Mouse (Mus musculus) CH12.LX (cell line): ENCODE measurements around the gene Rab40c. TPM values are rescaled to one million over a fixed set of nuclear protein-coding genes. Genes with fewer than 3 reads are reported as not detected.

ENCODE experiments used
- DNase-seq: peaks from one replicate; pipeline ENCODE4 v3.0.0-alpha.2; 2013; ENCODE audit errors: extremely low read depth
- H3K27ac ChIP-seq: 2 replicates; pipeline ENCODE4 v1.5.1; 2012; ENCODE audit warnings: low read depth, mild to moderate bottlenecking, control low read depth, moderate library complexity; ENCODE audit not compliant: insufficient read depth
- H3K27me3 ChIP-seq: replicated peaks from 2 replicates; pipeline ENCODE3; 2012; ENCODE audit warnings: inconsistent platforms
- H3K36me3 ChIP-seq, 2 experiments: replicated peaks in 1 of 2; 2 replicates each; pipeline versions ENCODE3 to v1.6.1; 2012; ENCODE audit warnings: inconsistent platforms in 1 of 2, low read length in 1 of 2, mild to moderate bottlenecking in 1 of 2, mixed read lengths in 1 of 2, moderate library complexity in 1 of 2; ENCODE audit not compliant: control insufficient read depth in 1 of 2, insufficient read depth in 1 of 2
- H3K4me1 ChIP-seq, 2 experiments: 2 replicates each; pipeline ENCODE4 v1.6.1; 2012; ENCODE audit warnings: inconsistent platforms in 1 of 2, moderate library complexity in 1 of 2; ENCODE audit not compliant: insufficient read depth in 2 of 2, control insufficient read depth in 1 of 2
- H3K4me2 ChIP-seq: 2 replicates; pipeline ENCODE4 v1.6.1; 2012; ENCODE audit warnings: low read depth, mild to moderate bottlenecking, control low read depth; ENCODE audit not compliant: poor library complexity, insufficient read depth, severe bottlenecking
- H3K4me3 ChIP-seq, 3 experiments: fragments of 150-350 bp in 1 of 3; sonication (generic) in 1 of 3; replicated peaks in 1 of 3; 2 replicates each; pipeline versions ENCODE3 to v1.5.1; 2011 to 2012; ENCODE audit warnings: low read depth in 2 of 3, low read length in 2 of 3, mild to moderate bottlenecking in 2 of 3, moderate library complexity in 2 of 3, control low read depth in 1 of 3, improper control_type of control experiment in 1 of 3, inconsistent platforms in 1 of 3, mixed read lengths in 1 of 3; ENCODE audit not compliant: poor library complexity in 1 of 3
- H3K79me2 ChIP-seq: replicated peaks from 2 replicates; pipeline ENCODE4 v1.6.1; 2012; ENCODE audit warnings: mild to moderate bottlenecking, moderate library complexity; ENCODE audit not compliant: control insufficient read depth, poor library complexity, insufficient read depth, severe bottlenecking; ENCODE audit errors: extremely low read depth
- H3K9ac ChIP-seq: 2 replicates; pipeline ENCODE4 v1.6.1; 2012; ENCODE audit warnings: low read depth, mild to moderate bottlenecking, control low read depth, moderate library complexity; ENCODE audit not compliant: insufficient read depth
- H3K9me3 ChIP-seq: replicated peaks from 2 replicates; pipeline ENCODE3; 2012; ENCODE audit warnings: low read length, inconsistent platforms, mixed read lengths
- E2F4 ChIP-seq: IDR thresholded peaks from 2 replicates; pipeline ENCODE4 v1.6.1; 2011; ENCODE audit warnings: low read depth, low read length, improper control_type of control experiment; ENCODE audit not compliant: insufficient replicate concordance
- GABPA ChIP-seq: IDR thresholded peaks from 2 replicates; pipeline ENCODE4 v1.6.1; 2012; ENCODE audit warnings: low read depth, low read length, improper control_type of control experiment, inconsistent platforms; ENCODE audit not compliant: insufficient replicate concordance
- HCFC1 ChIP-seq: IDR thresholded peaks from 2 replicates; pipeline ENCODE4 v1.6.1; 2012; ENCODE audit warnings: low read depth, mild to moderate bottlenecking, inconsistent platforms, low read length, improper control_type of control experiment
- IRF4 ChIP-seq: IDR thresholded peaks from 2 replicates; pipeline ENCODE4 v1.6.1; 2014; ENCODE audit warnings: low read depth, mild to moderate bottlenecking, inconsistent platforms, low read length, improper control_type of control experiment
- JUN ChIP-seq: IDR thresholded peaks from 2 replicates; pipeline ENCODE4 v1.6.1; 2011; ENCODE audit warnings: low read depth, mild to moderate bottlenecking, low read length, improper control_type of control experiment, moderate library complexity; ENCODE audit not compliant: insufficient read depth
- JUND ChIP-seq: conservative IDR thresholded peaks from 2 replicates; pipeline ENCODE4 v1.6.1; 2011; ENCODE audit warnings: low read depth, low read length, improper control_type of control experiment
- KAT2A ChIP-seq: IDR thresholded peaks from 2 replicates; pipeline ENCODE4 v1.6.1; 2012; ENCODE audit warnings: low read length, improper control_type of control experiment, inconsistent platforms; ENCODE audit not compliant: insufficient replicate concordance
- MAFK ChIP-seq: IDR thresholded peaks from 2 replicates; pipeline ENCODE4 v1.6.1; 2011; ENCODE audit warnings: low read length, improper control_type of control experiment; ENCODE audit not compliant: insufficient replicate concordance
- MAX ChIP-seq: IDR thresholded peaks from 2 replicates; pipeline ENCODE4 v1.6.1; 2011; ENCODE audit warnings: low read length, improper control_type of control experiment
- MXI1 ChIP-seq: IDR thresholded peaks from 2 replicates; pipeline ENCODE4 v1.6.1; 2011; ENCODE audit warnings: mild to moderate bottlenecking, low read depth, low read length, improper control_type of control experiment
- NRF1 ChIP-seq: IDR thresholded peaks from 2 replicates; pipeline ENCODE4 v1.6.1; 2014; ENCODE audit warnings: low read depth, mild to moderate bottlenecking, inconsistent platforms, low read length, improper control_type of control experiment, moderate library complexity
- POLR2AphosphoS2 ChIP-seq: IDR thresholded peaks from 2 replicates; pipeline ENCODE4 v1.6.1; 2011; ENCODE audit warnings: low read depth, low read length, improper control_type of control experiment
- RAD21 ChIP-seq: IDR thresholded peaks from 2 replicates; pipeline ENCODE4 v1.6.1; 2011; ENCODE audit warnings: low read depth, mild to moderate bottlenecking, low read length, improper control_type of control experiment, moderate library complexity
- RCOR1 ChIP-seq: conservative IDR thresholded peaks from 2 replicates; pipeline ENCODE4 v1.6.1; 2012; ENCODE audit warnings: low read depth, mild to moderate bottlenecking, inconsistent platforms, low read length, improper control_type of control experiment
- SIN3A ChIP-seq: IDR thresholded peaks from 2 replicates; pipeline ENCODE4 v1.6.1; 2012; ENCODE audit warnings: low read length, improper control_type of control experiment, inconsistent platforms
- TBP ChIP-seq: conservative IDR thresholded peaks from 2 replicates; pipeline ENCODE4 v1.6.1; 2011; ENCODE audit warnings: low read depth, low read length, improper control_type of control experiment
- TCF12 ChIP-seq: IDR thresholded peaks from 2 replicates; pipeline ENCODE4 v1.6.1; 2014; ENCODE audit warnings: low read depth, mild to moderate bottlenecking, inconsistent platforms, low read length, improper control_type of control experiment
- USF1 ChIP-seq: IDR thresholded peaks from 2 replicates; pipeline ENCODE4 v1.6.1; 2014; ENCODE audit warnings: low read depth, mild to moderate bottlenecking, inconsistent platforms, low read length, improper control_type of control experiment
- USF2 ChIP-seq: conservative IDR thresholded peaks from 2 replicates; pipeline ENCODE4 v1.6.1; 2011; ENCODE audit warnings: low read depth, low read length, improper control_type of control experiment
- ZNF384 ChIP-seq: IDR thresholded peaks from 2 replicates; pipeline ENCODE4 v1.6.1; 2012; ENCODE audit warnings: low read depth, low read length, improper control_type of control experiment, inconsistent platforms
- dilution Hi-C: fragments of 300-500 bp; cut with MboI; formaldehyde crosslinking; loops from 2 replicates; pipeline ENCODE4 v1.14.3; 2020; ENCODE audit warnings: low sequenced_read_pairs; ENCODE audit not compliant: extremely low pct_unique_long_range_greater_than_20kb, extremely low pct_ligation_motif_present
- in situ Hi-C: fragments of 300-500 bp; cut with MboI; formaldehyde crosslinking; loops from 3 replicates; pipeline ENCODE4 v1.14.3; 2019; ENCODE audit warnings: low sequenced_read_pairs, low pct_ligation_motif_present, low pct_unique_long_range_greater_than_20kb, mixed read lengths
- polyA plus RNA-seq: library from polyadenylated mRNA; unstranded; fragments of >175 nt; gene quantifications from 2 replicates; pipeline ENCODE4 v1.2.1, GENCODE M21; 2012; ENCODE audit warnings: low read depth; ENCODE audit not compliant: insufficient read length
- total RNA-seq, 2 experiments: library from RNA; depleted of rRNA; stranded (reverse); fragments of 300-350 nt in 1 of 2; fragments of >200 nt in 1 of 2; gene quantifications; 2 replicates each; pipeline ENCODE4 v1.2.3; 2012 to 2014

Gene Rab40c
- total and polyA plus RNA-seq, 3 experiments: 8.0 to 14.4 (median 9.2) TPM

GRCm38 (mm10) chr17:25895891-25896290 is 23.6 kb downstream of the Rab40c start:
- in situ Hi-C loops (no loop called here), dilution Hi-C loops (no loop called here)
- H3K9ac ChIP-seq: no peak overlapping the region

GRCm38 (mm10) chr17:25895415-25895814 is 24.1 kb downstream of the Rab40c start:
- in situ Hi-C loops: no loop called here
- H3K9me3 ChIP-seq: peaks cover under 1% of the 10 kb centered on the region
- H3K4me3 ChIP-seq: no peak overlapping the region
- H3K4me2 ChIP-seq: no peak overlapping the region
- dilution Hi-C loops: no loop called here
- peaks cover 8% of the 10 kb centered on the region for H3K79me2 ChIP-seq
- no peak for TF ChIP-seq USF2
- H3K27ac ChIP-seq: no peak overlapping the region
- H3K4me1 ChIP-seq: peaks cover 6 to 35% of the 10 kb centered on the region in 2 experiments; a peak in 3 of 4 replicates
- peaks cover 2 to 44% of the 10 kb centered on the region in 2 experiments for H3K36me3 ChIP-seq
- DNase-seq: no peak
- H3K9ac ChIP-seq: no peak overlapping the region
- no peaks in the 10 kb centered on the region for H3K27me3 ChIP-seq

More at GRCm38 (mm10) chr17:25895891-25896290, 23.6 kb downstream of the Rab40c start:
- H3K27me3 ChIP-seq: no peaks in the 10 kb centered on the region
- TF ChIP-seq HCFC1 (no peak), GABPA (no peak), TBP (no peak), POLR2AphosphoS2 (no peak), RCOR1 (no peak), MXI1 (no peak), USF1 (no peak), SIN3A (no peak), NRF1 (no peak), MAX (no peak), E2F4 (no peak), MAFK (no peak), RAD21 (no peak), JUN (no peak), USF2 (no peak), JUND (no peak), TCF12 (no peak), KAT2A (no peak), IRF4 (no peak), ZNF384 (no peak)
- peaks cover 8% of the 10 kb centered on the region for H3K79me2 ChIP-seq
- DNase-seq: no peak
- H3K4me1 ChIP-seq: peaks cover 6 to 35% of the 10 kb centered on the region in 2 experiments; a peak in 3 of 4 replicates
- H3K4me3 ChIP-seq: no peak overlapping the region
- no peak overlapping the region for H3K27ac ChIP-seq
- peaks cover 3 to 44% of the 10 kb centered on the region in 2 experiments for H3K36me3 ChIP-seq
- H3K9me3 ChIP-seq: peaks cover 5% of the 10 kb centered on the region
- no peak overlapping the region for H3K4me2 ChIP-seq
